Mouse (Mus musculus) hindbrain, postnatal 0 days (tissue): ENCODE data around the gene Tcerg1l. TPM values are rescaled to one million over a fixed set of nuclear protein-coding genes. Genes with fewer than 3 reads are reported as not detected.

Experiments used
- ATAC-seq: fragments of 200-750 bp; cut with Nextera tagmentation; 2 replicates; pipeline ENCODE4 v1.8.0; 2017; ENCODE audit warnings: mild to moderate bottlenecking, moderate TSS enrichment, moderate library complexity
- DNase-seq: peaks from one replicate; pipeline ENCODE4 v3.0.0-alpha.2; 2015; ENCODE audit warnings: low spot score
- H3K27ac ChIP-seq: fragments of 300-500 bp; sonication (generic); 2 replicates; pipeline ENCODE4 v1.5.1; 2014; ENCODE audit warnings: mild to moderate bottlenecking
- H3K27me3 ChIP-seq: fragments of 300-500 bp; sonication (generic); 2 replicates; pipeline ENCODE4 v1.6.1; 2014; ENCODE audit warnings: low read length, mixed read lengths; ENCODE audit not compliant: insufficient read depth
- H3K36me3 ChIP-seq: fragments of 300-500 bp; sonication (generic); 2 replicates; pipeline ENCODE4 v1.6.1; 2014; ENCODE audit warnings: low read length, mixed read lengths; ENCODE audit not compliant: insufficient read depth
- H3K4me1 ChIP-seq: fragments of 300-500 bp; sonication (generic); 2 replicates; pipeline ENCODE4 v1.6.1; 2014; ENCODE audit warnings: antibody characterized with exemption, low read length, mixed read lengths; ENCODE audit not compliant: insufficient read depth
- H3K4me2 ChIP-seq: fragments of 300-500 bp; sonication (generic); 2 replicates; pipeline ENCODE4 v1.6.1; 2014; ENCODE audit warnings: low read depth, mild to moderate bottlenecking, low read length, moderate library complexity, mixed read lengths
- H3K4me3 ChIP-seq: fragments of 300-500 bp; sonication (generic); 2 replicates; pipeline ENCODE4 v1.5.1; 2014; ENCODE audit warnings: low read length
- H3K9ac ChIP-seq: fragments of 300-500 bp; sonication (generic); replicated peaks from 2 replicates; pipeline ENCODE4 v1.6.1; 2014; ENCODE audit warnings: mild to moderate bottlenecking, low read length, moderate library complexity, mixed read lengths
- H3K9me3 ChIP-seq: fragments of 300-500 bp; sonication (generic); 2 replicates; pipeline ENCODE4 v1.6.1; 2016; ENCODE audit warnings: low read length, mixed read lengths
- CTCF ChIP-seq: IDR thresholded peaks from 2 replicates; pipeline ENCODE4 v1.5.1; 2016; ENCODE audit warnings: antibody characterized with exemption, control low read depth, low read depth
- WGBS: fragments of 180-500 bp; shearing (Covaris S2); extraction: QIAGEN DNeasy Blood & Tissue Kit; methylation state at CpG from one replicate; pipeline ENCODE4 v1.1.7; 2014; 5-methylcytosine and 5-hydroxymethylcytosine counted together
- polyA plus RNA-seq: library from polyadenylated mRNA; unstranded; fragments of >200 nt; fragmentation: Nextera tagmentation; extraction: Ambion mirVana; gene quantifications from 2 replicates; pipeline ENCODE4 v1.2.1, GENCODE M21; 2015
- total RNA-seq: library from RNA; depleted of rRNA; stranded (reverse); fragments of >200 nt; gene quantifications from 2 replicates; pipeline ENCODE4 v1.2.3, GENCODE M21; 2014

Tcerg1l gene
- total and polyA plus RNA-seq, 2 experiments from 2014 or later, result 25.4 to 33.9 TPM

DNA sequence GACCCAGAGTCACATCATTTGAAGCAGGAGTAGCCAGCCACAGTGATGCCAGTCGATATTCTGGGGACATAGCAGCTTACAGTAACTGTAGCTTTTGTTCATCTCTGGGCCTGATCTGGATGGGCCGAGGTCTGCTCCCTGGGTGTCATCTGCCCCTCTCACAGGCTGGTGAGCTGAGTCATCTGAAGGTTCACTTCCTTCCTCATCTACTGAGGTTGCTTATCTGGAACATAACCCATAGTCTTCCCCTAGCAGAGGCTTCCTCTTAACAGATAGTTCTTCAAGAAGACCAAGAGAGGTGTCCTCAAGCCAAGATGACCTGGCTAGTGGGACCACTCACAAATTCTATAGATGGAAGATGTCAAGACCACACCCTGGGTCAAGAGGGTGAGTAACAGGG, 192.4 kb downstream of the Tcerg1l start:
- H3K4me2 ChIP-seq, result no peak overlapping the region
- WGBS, result 88% methylated on average over 2 of the region's 2 CpGs
- no peak overlapping the region for H3K9ac ChIP-seq
- H3K36me3 ChIP-seq, result no peaks in the 10 kb centered on the region
- no peaks in the 10 kb centered on the region for H3K9me3 ChIP-seq
- ATAC-seq, result no peak
- no peaks in the 10 kb centered on the region for H3K4me1 ChIP-seq
- H3K27ac ChIP-seq, result no peak overlapping the region
- H3K27me3 ChIP-seq, result no peaks in the 10 kb centered on the region
- DNase-seq, result no peak
- H3K4me3 ChIP-seq, result no peak overlapping the region
- TF ChIP-seq CTCF, result no peak

DNA sequence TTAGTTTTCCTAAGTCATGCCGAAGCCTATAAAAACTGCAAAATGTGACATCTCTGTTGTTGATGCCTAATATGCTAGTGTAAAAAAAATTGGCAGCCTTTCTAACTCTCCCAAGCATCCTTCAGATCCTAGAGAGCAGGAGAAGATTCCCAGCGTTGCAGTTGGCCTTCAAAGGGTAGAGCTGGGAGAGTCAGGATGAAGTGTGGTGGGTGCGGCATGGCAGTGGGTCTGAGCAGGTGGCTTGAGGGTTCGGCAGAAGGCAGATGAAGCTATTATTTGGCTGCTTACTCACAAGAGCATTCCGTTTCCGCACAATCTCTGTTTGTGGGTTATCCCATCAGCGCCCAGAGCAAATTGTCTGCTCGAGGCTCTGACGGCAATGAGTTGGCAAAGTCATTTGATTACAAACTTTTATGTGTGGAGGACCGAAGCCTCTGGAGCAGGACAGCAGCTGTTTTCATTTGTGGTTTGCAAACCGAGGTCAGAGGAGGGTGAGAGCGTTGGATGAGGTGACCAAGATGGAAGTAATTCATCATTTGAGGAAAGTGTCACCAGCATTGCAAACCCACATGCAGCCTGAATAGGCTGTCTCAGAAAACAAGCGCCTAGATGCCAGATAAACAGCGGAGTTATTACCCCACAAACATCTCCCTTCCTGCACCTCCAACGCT, 195.2 kb downstream of the Tcerg1l start:
- Histone ChIP-seq H3K4me3 (no peak overlapping the region), H3K9ac (no peak overlapping the region), H3K4me2 (no peak overlapping the region), H3K27me3 (no peaks in the 10 kb centered on the region), H3K27ac (no peak overlapping the region), H3K4me1 (no peaks in the 10 kb centered on the region), H3K36me3 (no peaks in the 10 kb centered on the region), H3K9me3 (no peaks in the 10 kb centered on the region)
- no peak for TF ChIP-seq CTCF
- 74% methylated on average over 15 of the region's 15 CpGs for WGBS
- DNase-seq (no peak), ATAC-seq (no peak)

DNA sequence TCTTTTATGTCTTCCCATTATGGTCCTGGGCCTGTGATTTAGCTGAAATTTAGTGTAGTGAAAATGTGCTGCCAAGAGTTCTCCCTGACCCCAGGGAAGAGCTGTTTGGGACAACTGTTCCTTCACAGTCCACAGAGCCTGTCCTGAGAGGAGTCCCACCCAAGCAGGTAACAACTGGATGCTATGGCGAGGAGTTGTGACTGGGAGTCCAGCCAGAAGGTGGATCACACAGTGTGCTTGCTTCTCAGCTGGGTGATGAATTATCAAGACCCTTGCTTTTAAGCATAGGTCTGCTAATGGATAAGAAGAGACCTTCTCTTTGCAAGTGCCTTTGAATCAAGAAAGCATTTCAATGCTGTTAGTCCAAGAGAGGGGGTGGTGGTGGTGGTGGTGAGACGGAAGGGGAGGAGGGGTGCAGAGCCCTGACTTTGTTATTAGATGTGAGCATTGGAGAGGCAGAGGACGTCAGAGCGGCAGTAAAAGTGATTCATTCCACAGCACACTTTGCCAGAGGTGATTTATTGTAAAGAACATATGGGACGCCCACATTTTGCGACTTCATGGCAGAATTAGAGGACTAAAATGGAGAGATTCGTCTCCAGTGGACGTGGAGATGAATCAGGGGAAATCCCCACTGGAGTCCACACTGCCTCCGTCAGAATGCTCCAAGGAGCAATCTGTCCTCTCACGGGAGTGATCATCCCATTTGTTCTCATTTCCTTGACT, 198.0 kb downstream of the Tcerg1l start:
- Histone ChIP-seq H3K9me3 (no peaks in the 10 kb centered on the region), H3K27ac (no peak overlapping the region), H3K27me3 (no peaks in the 10 kb centered on the region), H3K36me3 (no peaks in the 10 kb centered on the region), H3K9ac (no peak overlapping the region), H3K4me3 (no peak overlapping the region), H3K4me1 (no peaks in the 10 kb centered on the region), H3K4me2 (no peak overlapping the region)
- no peak for DNase-seq
- TF ChIP-seq CTCF, result no peak
- no peak for ATAC-seq
- 58% methylated on average over 10 of the region's 10 CpGs for WGBS

DNA sequence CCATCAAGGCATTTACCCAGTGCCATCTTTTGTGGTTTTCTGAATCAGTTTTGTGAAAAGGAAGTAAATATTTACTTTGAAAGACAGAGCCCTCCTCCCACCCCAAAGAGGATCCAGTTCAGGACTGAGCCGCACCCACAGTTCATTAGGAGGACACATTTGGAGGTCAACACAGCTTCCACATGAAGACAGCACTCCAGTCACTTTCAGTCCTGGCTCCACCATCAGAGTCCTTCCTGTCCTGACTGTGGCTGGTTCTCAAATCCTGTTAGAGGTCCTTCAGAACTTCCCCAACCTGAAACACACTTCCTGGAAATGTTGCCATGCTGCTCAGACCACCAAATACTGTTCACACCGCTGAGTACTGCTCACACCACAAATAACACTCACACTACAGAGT, 201.4 kb downstream of the Tcerg1l start:
- Histone ChIP-seq H3K4me2 (no peak overlapping the region), H3K27me3 (no peaks in the 10 kb centered on the region), H3K36me3 (no peaks in the 10 kb centered on the region), H3K27ac (no peak overlapping the region), H3K4me1 (no peaks in the 10 kb centered on the region), H3K9ac (no peak overlapping the region), H3K9me3 (no peaks in the 10 kb centered on the region), H3K4me3 (no peak overlapping the region)
- ATAC-seq (no peak), DNase-seq (no peak)
- 88% methylated on average over 2 of the region's 2 CpGs for WGBS
- no peak for TF ChIP-seq CTCF

DNA sequence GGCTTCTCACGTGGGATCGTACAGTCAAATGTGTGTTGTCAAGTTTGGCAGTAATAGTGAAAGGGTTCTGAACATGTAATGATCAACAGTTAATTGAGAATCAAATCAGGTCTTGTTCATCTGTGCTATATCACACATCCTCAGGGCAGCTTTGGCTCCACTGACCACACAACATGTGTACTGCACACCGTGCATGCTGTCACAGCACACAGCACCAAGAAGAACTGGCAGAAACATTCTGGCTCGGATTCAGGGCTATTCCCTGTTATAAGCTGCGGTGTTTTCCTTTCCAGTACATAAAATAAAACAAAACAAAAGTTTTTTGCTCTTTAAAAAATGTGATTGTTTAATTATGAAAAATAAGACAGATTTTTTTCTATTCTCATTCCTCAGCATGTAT, 213.3 kb downstream of the Tcerg1l start:
- TF ChIP-seq CTCF, result no peak
- Histone ChIP-seq H3K36me3 (no peaks in the 10 kb centered on the region), H3K9ac (no peak overlapping the region), H3K27ac (no peak overlapping the region), H3K27me3 (no peaks in the 10 kb centered on the region), H3K9me3 (no peaks in the 10 kb centered on the region), H3K4me2 (no peak overlapping the region), H3K4me1 (no peaks in the 10 kb centered on the region), H3K4me3 (no peak overlapping the region)
- ATAC-seq (no peak), DNase-seq (no peak)
- 75% methylated on average over 5 of the region's 5 CpGs for WGBS

DNA sequence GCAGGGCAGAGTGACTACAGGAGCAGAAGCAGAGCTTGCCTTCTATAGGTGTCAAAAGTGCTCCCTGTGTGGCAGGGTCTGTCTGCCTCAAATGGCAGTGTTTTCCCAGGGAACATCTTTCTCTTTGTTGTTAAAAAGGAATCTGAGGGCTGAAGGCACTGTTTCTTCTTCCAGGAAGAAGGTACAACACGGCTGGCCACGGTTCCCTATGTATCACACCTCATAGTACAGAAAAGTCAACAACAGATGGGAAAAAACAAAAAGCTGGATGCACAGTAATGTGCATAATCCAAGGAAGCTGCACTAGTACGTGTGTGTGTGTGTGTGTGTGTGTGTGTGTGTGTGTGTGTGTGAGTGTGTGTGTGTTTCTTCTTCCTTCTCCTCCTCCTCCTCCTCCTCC, 215.3 kb downstream of the Tcerg1l start:
- H3K9me3 ChIP-seq, result no peaks in the 10 kb centered on the region
- H3K4me3 ChIP-seq, result no peak overlapping the region
- no peak overlapping the region for H3K27ac ChIP-seq
- ATAC-seq, result no peak
- no peak overlapping the region for H3K4me2 ChIP-seq
- DNase-seq, result no peak
- no peaks in the 10 kb centered on the region for H3K4me1 ChIP-seq
- H3K36me3 ChIP-seq, result no peaks in the 10 kb centered on the region
- no peaks in the 10 kb centered on the region for H3K27me3 ChIP-seq
- 61% methylated on average over 3 of the region's 3 CpGs for whole genome bisulfite sequencing
- TF ChIP-seq CTCF, result no peak
- H3K9ac ChIP-seq, result no peak overlapping the region

DNA sequence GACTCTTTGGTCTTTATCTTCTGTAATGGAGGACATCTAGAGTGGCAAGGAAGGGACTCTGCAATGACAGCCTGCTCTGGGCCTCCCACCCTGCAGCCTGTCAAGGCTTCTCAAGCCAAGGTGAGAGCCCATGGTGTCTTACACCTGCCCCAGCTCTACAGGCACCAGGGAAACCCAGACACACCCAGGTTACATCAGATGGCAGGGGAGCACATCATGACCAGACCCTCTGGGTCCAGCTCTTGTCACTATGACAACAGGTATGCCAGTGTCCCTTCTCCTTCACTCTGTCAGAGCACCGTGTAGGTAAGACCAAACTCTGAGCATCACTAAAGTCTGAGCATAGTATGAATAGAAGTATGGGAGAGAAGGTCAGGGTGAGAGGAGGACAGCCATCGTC, 218.9 kb downstream of the Tcerg1l start:
- ATAC-seq, result no peak
- DNase-seq, result no peak
- TF ChIP-seq CTCF, result no peak
- H3K4me3 ChIP-seq, result no peak overlapping the region
- H3K4me1 ChIP-seq, result no peaks in the 10 kb centered on the region
- WGBS, result 82% methylated on average over 2 of the region's 2 CpGs
- no peak overlapping the region for H3K9ac ChIP-seq
- no peak overlapping the region for H3K4me2 ChIP-seq
- no peak overlapping the region for H3K27ac ChIP-seq
- H3K27me3 ChIP-seq, result no peaks in the 10 kb centered on the region
- no peaks in the 10 kb centered on the region for H3K36me3 ChIP-seq
- no peaks in the 10 kb centered on the region for H3K9me3 ChIP-seq
